Mouse (Mus musculus) natural killer cell, adult 2 months (primary cell): ENCODE data around the gene Ifna11.
A peak's percentile ranks its signal among the peaks of the same experiment; 100 is the strongest.
"Not testable (repeated sequence)": the region's sequence is repeated elsewhere in the genome, so short reads cannot be mapped to it uniquely, and the experiment has no call there.

Experiments used
- DNase-seq, 2 experiments: peaks; one replicate each; pipeline ENCODE4 v3.0.0; 2022; ENCODE audit warnings: low spot score in 2 of 2

Gene Ifna11

DNA sequence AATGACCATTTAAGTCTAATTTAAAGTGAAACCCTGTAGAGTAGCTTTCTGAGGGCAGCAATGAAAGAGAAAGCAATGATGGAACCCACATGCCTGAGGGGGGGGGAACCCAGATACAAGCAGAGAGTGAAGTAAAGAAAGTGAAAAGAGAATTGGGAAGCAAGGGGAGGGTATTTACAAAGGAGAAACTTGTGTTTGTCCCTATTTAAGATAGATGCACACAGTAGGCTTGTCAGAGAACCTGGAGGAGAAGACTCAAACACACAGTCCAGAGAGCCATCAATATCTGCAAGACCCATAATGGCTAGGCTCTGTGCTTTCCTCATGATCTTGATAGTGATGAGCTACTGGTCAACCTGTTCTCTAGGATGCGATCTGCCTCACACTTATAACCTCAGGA lies at the start of gene Ifna11:
Gene Ifna11, plus strand, starts transcription at position 301 of the 400 bp plus-strand sequence.
- DNase-seq, result no peak

DNA sequence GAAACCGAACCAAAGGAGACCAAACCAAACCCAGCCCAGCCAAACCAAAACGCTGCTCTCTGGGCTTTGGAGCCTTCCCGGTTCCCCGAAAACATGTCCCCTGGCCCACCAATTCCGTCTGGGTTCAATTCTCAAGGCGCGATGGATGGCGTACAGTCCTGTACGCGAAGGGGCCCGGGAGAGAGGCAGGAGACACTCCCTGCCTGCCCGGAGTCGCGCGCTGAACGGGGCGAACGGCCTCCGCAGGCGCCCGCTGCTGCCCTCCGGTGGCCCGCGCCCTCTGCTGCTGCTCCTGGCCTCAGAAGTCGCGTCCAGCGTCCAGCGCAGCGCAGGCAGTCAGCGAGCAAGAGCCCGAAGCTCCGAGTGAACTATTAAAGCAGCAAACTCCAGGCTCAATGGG lies 46.2 kb upstream of the Ifna11 start, which contains the start of gene Gm13290:
Gene Gm13290, plus strand, starts transcription at position 301 of the 400 bp plus-strand sequence.
- DNase-seq, result not testable (repeated sequence)

DNA sequence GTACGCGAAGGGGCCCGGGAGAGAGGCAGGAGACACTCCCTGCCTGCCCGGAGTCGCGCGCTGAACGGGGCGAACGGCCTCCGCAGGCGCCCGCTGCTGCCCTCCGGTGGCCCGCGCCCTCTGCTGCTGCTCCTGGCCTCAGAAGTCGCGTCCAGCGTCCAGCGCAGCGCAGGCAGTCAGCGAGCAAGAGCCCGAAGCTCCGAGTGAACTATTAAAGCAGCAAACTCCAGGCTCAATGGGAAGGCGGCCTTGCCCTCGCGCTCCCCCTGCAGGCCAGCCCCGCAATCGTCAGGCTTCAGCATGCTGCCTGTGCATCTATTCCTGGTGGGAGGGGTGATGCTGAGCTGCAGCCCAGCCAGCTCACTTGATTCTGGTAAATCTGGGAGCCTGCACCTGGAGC lies 43.1 kb upstream of the Ifna11 start, which contains the start of gene Gm13289:
Gene Gm13289, plus strand, starts transcription at position 301 of the 400 bp plus-strand sequence.
- DNase-seq, result not testable (repeated sequence)

DNA sequence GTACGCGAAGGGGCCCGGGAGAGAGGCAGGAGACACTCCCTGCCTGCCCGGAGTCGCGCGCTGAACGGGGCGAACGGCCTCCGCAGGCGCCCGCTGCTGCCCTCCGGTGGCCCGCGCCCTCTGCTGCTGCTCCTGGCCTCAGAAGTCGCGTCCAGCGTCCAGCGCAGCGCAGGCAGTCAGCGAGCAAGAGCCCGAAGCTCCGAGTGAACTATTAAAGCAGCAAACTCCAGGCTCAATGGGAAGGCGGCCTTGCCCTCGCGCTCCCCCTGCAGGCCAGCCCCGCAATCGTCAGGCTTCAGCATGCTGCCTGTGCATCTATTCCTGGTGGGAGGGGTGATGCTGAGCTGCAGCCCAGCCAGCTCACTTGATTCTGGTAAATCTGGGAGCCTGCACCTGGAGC lies 40.2 kb upstream of the Ifna11 start, which contains the start of gene Gm13272:
Gene Gm13272, plus strand, starts transcription at position 301 of the 400 bp plus-strand sequence.
- not testable (repeated sequence) for DNase-seq

DNA sequence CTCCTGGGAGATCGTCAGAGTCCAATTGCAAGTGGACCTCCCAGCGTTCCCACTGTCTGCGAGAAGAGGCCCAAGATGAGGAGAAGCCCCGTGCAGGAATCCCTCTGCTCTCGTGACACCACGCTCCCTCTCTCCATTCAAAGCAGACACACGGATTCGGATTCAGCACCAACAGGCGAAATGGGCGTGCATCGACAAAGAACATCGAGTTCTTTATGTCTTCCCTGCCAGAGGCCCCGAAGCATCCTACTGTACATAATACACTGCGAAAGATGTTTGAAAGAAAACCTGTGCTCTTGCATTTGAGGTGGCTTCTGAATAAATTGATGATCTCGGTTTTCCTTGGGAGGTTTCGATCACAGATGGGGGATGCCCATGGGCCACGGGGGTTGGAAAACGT lies 39.4 kb upstream of the Ifna11 start:
- DNase-seq, result not testable (repeated sequence)

DNA sequence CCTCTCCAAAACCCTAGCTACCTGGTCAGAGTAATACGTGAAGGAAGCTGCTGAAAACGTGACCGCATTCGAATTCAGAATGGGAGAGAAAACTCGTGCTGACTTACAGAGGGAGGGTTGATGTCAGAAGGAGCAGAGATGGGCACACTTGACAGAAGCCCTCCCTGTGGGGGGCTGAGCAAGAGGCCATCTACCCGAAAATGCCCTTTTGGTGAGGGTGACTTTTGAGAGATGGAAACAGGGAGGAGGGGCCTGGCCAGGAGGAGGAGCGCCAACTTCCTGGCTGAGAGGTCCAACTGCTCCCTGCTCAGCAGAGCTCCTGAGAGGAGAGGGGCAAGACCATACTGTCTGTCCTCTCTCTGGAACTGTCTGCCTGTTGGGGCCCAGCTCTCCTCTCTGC lies 37.9 kb upstream of the Ifna11 start, which contains the start of gene Ifnz:
Gene Ifnz, plus strand, starts transcription at position 301 of the 400 bp plus-strand sequence.
- not testable (repeated sequence) for DNase-seq

DNA sequence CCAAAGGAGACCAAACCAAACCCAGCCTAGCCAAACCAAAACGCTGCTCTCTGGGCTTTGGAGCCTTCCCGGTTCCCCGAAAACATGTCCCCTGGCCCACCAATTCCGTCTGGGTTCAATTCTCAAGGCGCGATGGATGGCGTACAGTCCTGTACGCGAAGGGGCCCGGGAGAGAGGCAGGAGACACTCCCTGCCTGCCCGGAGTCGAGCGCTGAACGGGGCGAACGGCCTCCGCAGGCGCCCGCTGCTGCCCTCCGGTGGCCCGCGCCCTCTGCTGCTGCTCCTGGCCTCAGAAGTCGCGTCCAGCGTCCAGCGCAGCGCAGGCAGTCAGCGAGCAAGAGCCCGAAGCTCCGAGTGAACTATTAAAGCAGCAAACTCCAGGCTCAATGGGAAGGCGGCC lies 37.4 kb upstream of the Ifna11 start:
- DNase-seq, result not testable (repeated sequence)

DNA sequence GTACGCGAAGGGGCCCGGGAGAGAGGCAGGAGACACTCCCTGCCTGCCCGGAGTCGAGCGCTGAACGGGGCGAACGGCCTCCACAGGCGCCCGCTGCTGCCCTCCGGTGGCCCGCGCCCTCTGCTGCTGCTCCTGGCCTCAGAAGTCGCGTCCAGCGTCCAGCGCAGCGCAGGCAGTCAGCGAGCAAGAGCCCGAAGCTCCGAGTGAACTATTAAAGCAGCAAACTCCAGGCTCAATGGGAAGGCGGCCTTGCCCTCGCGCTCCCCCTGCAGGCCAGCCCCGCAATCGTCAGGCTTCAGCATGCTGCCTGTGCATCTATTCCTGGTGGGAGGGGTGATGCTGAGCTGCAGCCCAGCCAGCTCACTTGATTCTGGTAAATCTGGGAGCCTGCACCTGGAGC lies 34.4 kb upstream of the Ifna11 start, which contains the start of gene Gm13276:
Gene Gm13276, plus strand, starts transcription at position 301 of the 400 bp plus-strand sequence.
- DNase-seq, result not testable (repeated sequence)

DNA sequence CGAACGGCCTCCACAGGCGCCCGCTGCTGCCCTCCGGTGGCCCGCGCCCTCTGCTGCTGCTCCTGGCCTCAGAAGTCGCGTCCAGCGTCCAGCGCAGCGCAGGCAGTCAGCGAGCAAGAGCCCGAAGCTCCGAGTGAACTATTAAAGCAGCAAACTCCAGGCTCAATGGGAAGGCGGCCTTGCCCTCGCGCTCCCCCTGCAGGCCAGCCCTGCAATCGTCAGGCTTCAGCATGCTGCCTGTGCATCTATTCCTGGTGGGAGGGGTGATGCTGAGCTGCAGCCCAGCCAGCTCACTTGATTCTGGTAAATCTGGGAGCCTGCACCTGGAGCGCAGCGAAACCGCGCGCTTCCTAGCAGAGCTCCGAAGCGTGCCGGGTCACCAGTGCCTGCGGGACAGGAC lies 31.4 kb upstream of the Ifna11 start, which contains the start of gene Gm13277:
Gene Gm13277, plus strand, starts transcription at position 231 of the 400 bp plus-strand sequence.
- peak; percentile 63 to 68 for DNase-seq

DNA sequence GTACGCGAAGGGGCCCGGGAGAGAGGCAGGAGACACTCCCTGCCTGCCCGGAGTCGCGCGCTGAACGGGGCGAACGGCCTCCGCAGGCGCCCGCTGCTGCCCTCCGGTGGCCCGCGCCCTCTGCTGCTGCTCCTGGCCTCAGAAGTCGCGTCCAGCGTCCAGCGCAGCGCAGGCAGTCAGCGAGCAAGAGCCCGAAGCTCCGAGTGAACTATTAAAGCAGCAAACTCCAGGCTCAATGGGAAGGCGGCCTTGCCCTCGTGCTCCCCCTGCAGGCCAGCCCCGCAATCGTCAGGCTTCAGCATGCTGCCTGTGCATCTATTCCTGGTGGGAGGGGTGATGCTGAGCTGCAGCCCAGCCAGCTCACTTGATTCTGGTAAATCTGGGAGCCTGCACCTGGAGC lies 28.5 kb upstream of the Ifna11 start, which contains the start of gene Gm13278:
Gene Gm13278, plus strand, starts transcription at position 301 of the 400 bp plus-strand sequence.
- not testable (repeated sequence) for DNase-seq

DNA sequence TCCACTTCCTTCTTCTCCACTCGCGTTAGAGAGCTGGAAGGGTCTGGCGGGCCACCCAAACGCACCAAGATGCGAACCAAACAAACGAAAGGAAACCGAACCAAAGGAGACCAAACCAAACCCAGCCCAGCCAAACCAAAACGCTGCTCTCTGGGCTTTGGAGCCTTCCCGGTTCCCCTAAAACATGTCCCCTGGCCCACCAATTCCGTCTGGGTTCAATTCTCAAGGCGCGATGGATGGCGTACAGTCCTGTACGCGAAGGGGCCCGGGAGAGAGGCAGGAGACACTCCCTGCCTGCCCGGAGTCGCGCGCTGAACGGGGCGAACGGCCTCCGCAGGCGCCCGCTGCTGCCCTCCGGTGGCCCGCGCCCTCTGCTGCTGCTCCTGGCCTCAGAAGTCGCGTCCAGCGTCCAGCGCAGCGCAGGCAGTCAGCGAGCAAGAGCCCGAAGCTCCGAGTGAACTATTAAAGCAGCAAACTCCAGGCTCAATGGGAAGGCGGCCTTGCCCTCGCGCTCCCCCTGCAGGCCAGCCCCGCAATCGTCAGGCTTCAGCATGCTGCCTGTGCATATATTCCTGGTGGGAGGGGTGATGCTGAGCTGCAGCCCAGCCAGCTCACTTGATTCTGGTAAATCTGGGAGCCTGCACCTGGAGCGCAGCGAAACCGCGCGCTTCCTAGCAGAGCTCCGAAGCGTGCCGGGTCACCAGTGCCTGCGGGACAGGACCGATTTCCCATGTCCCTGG lies 25.7 kb upstream of the Ifna11 start, which contains the start of gene Gm13275:
Gene Gm13275, plus strand, starts transcription at position 552 of the 740 bp plus-strand sequence.
- peak; percentile 74 to 77 for DNase-seq

DNA sequence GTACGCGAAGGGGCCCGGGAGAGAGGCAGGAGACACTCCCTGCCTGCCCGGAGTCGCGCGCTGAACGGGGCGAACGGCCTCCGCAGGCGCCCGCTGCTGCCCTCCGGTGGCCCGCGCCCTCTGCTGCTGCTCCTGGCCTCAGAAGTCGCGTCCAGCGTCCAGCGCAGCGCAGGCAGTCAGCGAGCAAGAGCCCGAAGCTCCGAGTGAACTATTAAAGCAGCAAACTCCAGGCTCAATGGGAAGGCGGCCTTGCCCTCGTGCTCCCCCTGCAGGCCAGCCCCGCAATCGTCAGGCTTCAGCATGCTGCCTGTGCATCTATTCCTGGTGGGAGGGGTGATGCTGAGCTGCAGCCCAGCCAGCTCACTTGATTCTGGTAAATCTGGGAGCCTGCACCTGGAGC lies 22.7 kb upstream of the Ifna11 start, which contains the start of gene Gm13279:
Gene Gm13279, plus strand, starts transcription at position 301 of the 400 bp plus-strand sequence.
- not testable (repeated sequence) for DNase-seq

DNA sequence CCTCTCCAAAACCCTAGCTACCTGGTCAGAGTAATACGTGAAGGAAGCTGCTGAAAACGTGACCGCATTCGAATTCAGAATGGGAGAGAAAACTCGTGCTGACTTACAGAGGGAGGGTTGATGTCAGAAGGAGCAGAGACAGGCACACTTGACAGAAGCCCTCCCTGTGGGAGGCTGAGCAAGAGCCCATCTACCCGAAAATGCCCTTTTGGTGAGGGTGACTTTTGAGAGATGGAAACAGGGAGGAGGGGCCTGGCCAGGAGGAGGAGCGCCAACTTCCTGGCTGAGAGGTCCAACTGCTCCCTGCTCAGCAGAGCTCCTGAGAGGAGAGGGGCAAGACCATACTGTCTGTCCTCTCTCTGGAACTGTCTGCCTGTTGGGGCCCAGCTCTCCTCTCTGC lies 20.4 kb upstream of the Ifna11 start, which contains the start of gene Gm13285:
Gene Gm13285, plus strand, starts transcription at position 301 of the 400 bp plus-strand sequence.
- not testable (repeated sequence) for DNase-seq

DNA sequence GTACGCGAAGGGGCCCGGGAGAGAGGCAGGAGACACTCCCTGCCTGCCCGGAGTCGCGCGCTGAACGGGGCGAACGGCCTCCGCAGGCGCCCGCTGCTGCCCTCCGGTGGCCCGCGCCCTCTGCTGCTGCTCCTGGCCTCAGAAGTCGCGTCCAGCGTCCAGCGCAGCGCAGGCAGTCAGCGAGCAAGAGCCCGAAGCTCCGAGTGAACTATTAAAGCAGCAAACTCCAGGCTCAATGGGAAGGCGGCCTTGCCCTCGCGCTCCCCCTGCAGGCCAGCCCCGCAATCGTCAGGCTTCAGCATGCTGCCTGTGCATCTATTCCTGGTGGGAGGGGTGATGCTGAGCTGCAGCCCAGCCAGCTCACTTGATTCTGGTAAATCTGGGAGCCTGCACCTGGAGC lies 16.8 kb upstream of the Ifna11 start, which contains the start of gene Gm13287:
Gene Gm13287, plus strand, starts transcription at position 301 of the 400 bp plus-strand sequence.
- not testable (repeated sequence) for DNase-seq

DNA sequence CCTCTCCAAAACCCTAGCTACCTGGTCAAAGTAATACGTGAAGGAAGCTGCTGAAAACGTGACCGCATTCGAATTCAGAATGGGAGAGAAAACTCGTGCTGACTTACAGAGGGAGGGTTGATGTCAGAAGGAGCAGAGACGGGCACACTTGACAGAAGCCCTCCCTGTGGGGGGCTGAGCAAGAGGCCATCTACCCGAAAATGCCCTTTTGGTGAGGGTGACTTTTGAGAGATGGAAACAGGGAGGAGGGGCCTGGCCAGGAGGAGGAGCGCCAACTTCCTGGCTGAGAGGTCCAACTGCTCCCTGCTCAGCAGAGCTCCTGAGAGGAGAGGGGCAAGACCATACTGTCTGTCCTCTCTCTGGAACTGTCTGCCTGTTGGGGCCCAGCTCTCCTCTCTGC lies 14.5 kb upstream of the Ifna11 start, which contains the start of gene Gm13288:
Gene Gm13288, plus strand, starts transcription at position 301 of the 400 bp plus-strand sequence.
- not testable (repeated sequence) for DNase-seq

DNA sequence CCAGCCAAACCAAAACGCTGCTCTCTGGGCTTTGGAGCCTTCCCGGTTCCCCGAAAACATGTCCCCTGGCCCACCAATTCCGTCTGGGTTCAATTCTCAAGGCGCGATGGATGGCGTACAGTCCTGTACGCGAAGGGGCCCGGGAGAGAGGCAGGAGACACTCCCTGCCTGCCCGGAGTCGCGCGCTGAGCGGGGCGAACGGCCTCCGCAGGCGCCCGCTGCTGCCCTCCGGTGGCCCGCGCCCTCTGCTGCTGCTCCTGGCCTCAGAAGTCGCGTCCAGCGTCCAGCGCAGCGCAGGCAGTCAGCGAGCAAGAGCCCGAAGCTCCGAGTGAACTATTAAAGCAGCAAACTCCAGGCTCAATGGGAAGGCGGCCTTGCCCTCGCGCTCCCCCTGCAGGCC lies 14.0 kb upstream of the Ifna11 start:
- peak; percentile 11 to 21 for DNase-seq

DNA sequence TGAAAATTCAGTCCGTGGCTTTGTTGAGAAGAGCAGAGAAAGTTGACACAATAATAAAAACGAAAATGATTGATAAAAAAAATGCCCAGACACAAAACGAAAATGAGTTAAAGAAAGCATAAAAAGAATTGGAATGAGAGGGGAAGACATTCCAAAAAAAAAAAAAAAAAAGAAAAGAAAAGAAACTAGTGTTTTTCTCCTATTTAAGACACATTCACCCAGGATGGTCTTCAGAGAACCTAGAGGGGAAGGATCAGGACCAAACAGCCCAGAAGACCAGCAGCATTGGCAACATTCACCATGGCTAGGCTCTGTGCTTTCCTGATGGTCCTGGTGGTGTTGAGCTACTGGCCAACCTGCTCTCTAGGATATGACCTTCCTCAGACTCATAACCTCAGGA lies 3.8 kb upstream of the Ifna11 start, which contains the start of gene Ifna7:
Gene Ifna7, plus strand, starts transcription at position 301 of the 400 bp plus-strand sequence.
- DNase-seq, result no peak

DNA sequence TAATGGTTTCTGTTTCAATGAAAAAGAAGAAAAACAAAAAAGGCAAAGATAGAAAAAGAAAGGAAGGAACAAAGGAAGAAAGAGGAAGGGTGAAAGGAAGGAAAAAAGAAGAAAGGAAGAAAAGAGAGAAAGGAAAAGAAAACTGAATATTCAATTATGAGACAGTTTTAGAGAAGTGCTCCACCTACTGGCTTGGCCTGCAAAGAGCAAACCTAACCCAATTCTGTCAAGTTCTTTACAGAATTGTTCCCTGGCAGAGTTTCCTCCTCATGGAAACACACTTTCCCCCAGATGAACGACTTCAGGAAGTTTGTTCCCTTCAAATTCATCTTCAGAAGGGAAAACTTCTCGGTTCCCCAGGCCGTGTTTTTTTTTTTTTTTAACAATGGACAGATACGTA lies 3.2 kb downstream of the Ifna11 start:
- DNase-seq, result no peak

DNA sequence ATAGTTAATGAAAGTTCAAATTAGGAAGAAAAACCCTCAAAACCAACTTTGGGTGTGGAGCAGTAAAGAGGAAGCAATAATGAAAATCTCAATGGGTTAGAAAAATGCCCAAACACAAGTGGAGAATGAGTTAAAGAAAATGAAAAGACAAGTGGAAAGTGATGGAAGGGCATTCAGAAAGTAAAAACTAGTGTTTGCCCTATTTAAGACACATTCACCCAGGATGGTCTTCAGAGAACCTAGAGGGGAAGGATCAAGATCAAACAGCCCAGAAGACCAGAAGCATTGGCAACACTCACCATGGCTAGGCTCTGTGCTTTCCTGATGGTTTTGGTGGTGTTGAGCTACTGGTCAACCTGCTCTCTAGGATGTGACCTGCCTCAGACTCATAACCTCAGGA lies 7.4 kb downstream of the Ifna11 start, which contains the start of gene Ifna6:
Gene Ifna6, plus strand, starts transcription at position 301 of the 400 bp plus-strand sequence.
- not testable (repeated sequence) for DNase-seq

DNA sequence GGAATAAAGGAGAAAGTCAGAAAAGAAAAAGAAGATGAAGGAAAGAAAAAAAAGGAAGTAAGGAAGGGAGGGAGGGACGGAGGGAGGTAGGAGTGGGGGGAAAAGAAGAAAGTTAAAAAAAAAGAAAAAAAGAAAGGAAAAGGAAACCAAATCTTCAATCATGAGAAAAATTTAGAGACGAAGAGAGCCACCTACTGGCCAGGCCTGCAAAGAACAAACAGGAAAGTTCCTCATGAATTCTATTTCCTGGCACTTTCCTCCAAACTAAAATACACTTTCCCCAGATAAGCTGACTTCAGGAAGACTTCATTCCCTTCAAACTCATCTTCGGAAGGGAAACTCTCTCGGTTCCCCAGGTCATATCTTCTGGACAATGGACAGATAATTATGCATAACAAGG lies 10.8 kb downstream of the Ifna11 start:
- DNase-seq, result peak in 1 of 2 experiments; percentile 24

DNA sequence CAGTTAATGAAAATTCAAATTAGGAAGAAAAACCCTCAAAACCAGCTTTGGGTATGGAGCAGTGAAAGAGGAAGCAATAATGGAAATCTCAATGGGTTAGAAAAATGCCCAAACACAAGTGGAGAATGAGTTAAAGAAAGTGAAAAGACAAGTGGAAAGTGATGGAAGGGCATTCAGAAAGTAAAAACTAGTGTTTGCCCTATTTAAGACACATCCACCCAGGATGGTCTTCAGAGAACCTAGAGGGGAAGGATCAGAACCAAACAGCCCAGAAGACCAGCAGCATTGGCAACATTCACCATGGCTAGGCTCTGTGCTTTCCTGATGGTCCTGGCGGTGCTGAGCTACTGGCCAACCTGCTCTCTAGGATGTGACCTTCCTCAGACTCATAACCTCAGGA lies 15.5 kb downstream of the Ifna11 start, which contains the start of gene Ifna5:
Gene Ifna5, plus strand, starts transcription at position 301 of the 400 bp plus-strand sequence.
- DNase-seq, result not testable (repeated sequence)

DNA sequence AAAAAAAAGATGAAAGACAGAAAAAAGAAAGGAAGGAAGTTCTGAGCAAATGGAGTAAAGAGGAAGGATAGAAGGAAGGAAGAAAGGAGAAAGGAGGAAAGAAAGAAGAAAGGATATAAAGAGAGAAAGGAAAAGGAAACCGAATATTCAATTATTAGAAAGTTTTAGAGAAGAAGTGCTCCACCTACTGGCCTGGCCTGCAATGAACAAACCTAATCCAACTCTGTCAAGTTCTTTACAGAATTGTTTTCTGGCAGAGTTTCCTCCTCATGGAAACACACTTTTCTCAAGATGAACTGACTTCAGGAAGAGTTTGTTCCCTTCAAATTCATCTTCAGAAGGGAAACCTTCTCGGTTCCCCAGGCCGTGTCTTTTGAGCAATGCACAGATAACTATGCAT lies 19.1 kb downstream of the Ifna11 start:
- no peak for DNase-seq
